Mouse (Mus musculus): ENCODE measurements at regions not wholly inside any gene's neighbourhood (a gene's known extent, or its start where the extent isn't known, plus 50 kb on each side); places are given as distances from the start of the nearest gene placed in this dataset.
A peak's percentile ranks its signal among the peaks of the same experiment; 100 is the strongest.

DNA sequence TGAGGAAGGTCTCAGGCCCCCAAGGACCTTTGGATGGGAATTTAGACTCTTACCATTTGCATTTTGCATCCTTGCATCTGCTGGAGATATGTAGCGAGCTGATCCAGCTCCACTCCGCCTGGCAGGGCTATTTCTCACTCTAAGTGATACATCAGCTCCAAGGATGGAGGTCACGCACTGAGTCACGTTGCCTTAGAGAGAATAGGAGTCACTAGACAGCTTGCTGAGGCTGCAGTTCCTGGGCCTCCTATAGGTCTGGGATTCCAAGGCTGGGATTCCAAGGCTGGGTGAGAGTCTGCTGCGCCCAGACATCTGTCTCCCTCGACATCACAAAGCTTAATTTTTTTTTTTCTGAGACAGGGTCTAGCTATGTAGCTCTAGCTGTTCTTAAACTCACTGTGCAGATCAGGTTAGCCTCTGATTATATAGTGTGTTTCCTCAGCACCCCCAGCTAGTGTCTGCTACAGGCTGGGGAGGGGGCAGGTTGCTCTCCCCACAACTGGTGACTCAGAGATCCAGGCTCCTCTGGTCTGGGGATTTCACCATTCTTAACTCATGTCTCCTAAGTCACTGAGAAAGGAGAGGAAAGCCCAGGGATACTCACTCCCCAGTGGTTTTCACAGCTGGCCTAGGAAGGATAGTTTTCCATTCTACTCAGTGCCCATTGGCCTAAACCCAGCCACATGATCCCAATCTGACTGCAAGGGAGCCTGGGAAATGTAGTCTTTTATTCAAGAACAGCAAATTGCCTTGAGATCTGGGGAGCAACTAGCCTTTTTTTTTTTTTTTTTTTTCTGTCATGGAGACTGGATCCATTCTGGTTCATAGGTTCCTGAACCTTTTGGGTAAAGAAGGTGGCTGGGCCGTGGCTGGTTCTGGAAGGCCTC lies 76.4 kb upstream of the Grik3 start:
- no peak overlapping the region for H3K4me3 ChIP-seq (ENCODE audit: insufficient read depth in 1 of 2, low read depth in 1 of 2, low read length in 2 of 2, poor library complexity in 1 of 2, severe bottlenecking in 1 of 2)
- H3K9ac ChIP-seq (ENCODE audit: insufficient read depth, low read depth, low read length, poor library complexity, severe bottlenecking), result no peak overlapping the region
- DNase-seq (ENCODE audit: low read depth, low spot score), result peak; percentile 35
- H3K27ac ChIP-seq (ENCODE audit: insufficient read depth, low read depth, low read length, poor library complexity, severe bottlenecking), result no peak overlapping the region
- in situ Hi-C loops (cut with MboI; ENCODE audit: low sequenced_read_pairs in 2 of 2, unreplicated experiment in 2 of 2), result no loop called here
- H3K36me3 ChIP-seq (ENCODE audit: control insufficient read depth, insufficient read depth, low read length, poor library complexity, severe bottlenecking), result no peaks in the 10 kb centered on the region
- no peaks in the 10 kb centered on the region for H3K9me3 ChIP-seq (ENCODE audit: control insufficient read depth, insufficient read depth, low read depth, low read length)
- peaks cover 3 to 17% of the 10 kb centered on the region in 2 experiments; a peak in 1 of 4 replicates for H3K4me1 ChIP-seq (ENCODE audit: control insufficient read depth in 2 of 2, insufficient read depth in 2 of 2, low read length in 2 of 2, poor library complexity in 1 of 2)
- TF ChIP-seq ZNF384 (IDR thresholded peaks at IDR 0.05; ENCODE audit: low read depth, low read length), result peak; percentile 75
- TF ChIP-seq HCFC1 (IDR thresholded peaks at IDR 0.05; ENCODE audit: borderline replicate concordance, insufficient read depth, low read length), result peak; percentile 95
- no peak for TF ChIP-seq MAFK (IDR thresholded peaks at IDR 0.05; ENCODE audit: insufficient read depth, low read depth, low read length)
- no peak for TF ChIP-seq CHD2 (IDR thresholded peaks at IDR 0.05; ENCODE audit: low read depth, low read length)

DNA sequence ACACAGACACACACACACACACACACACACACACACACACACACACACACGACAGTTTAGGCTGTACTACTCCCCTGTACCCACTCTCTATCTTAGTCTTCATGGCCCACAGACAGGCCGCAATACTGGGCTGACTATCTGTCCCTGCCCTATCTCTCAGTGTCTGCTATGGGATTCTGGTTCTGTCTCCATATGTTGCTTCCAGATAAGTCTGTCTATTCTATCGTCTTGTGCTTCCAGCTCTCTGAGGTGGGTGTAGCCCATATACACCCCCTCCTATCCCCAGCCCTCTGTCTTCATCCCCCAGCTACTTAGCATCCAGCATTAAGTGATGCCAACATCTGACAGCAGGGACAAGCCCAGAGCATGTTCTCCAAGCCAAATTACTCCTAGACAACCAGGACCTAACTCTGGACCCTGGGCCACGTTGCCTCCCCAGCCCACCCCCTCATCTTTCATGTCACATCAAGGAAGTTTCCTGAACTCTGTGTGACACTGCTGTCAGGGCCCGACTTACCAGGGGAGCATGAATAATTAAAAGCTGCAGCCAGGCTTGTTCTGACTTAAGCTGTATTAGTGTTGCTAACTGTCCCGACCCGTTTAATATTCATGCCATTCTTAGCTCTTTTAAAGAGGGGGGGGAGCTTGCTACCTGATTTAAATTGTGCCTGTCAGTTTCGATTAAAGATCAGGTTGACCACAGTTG lies 79.6 kb upstream of the Grik3 start:
- DNase-seq (ENCODE audit: low read depth, low spot score), result no peak
- H3K27ac ChIP-seq (ENCODE audit: insufficient read depth, low read depth, low read length, poor library complexity, severe bottlenecking), result no peak overlapping the region
- in situ Hi-C loops (cut with MboI; ENCODE audit: low sequenced_read_pairs in 2 of 2, unreplicated experiment in 2 of 2), result no loop called here
- H3K4me3 ChIP-seq (ENCODE audit: insufficient read depth in 1 of 2, low read depth in 1 of 2, low read length in 2 of 2, poor library complexity in 1 of 2, severe bottlenecking in 1 of 2), result no peak overlapping the region
- H3K36me3 ChIP-seq (ENCODE audit: control insufficient read depth, insufficient read depth, low read length, poor library complexity, severe bottlenecking), result no peaks in the 10 kb centered on the region
- H3K9me3 ChIP-seq (ENCODE audit: control insufficient read depth, insufficient read depth, low read depth, low read length), result no peaks in the 10 kb centered on the region
- TF ChIP-seq ZNF384 (IDR thresholded peaks at IDR 0.05; ENCODE audit: low read depth, low read length), result no peak
- TF ChIP-seq ZC3H11A (IDR thresholded peaks at IDR 0.05; ENCODE audit: borderline replicate concordance, low read depth, low read length), result no peak
- TF ChIP-seq HCFC1 (IDR thresholded peaks at IDR 0.05; ENCODE audit: borderline replicate concordance, insufficient read depth, low read length), result no peak
- no peak for TF ChIP-seq MAFK (IDR thresholded peaks at IDR 0.05; ENCODE audit: insufficient read depth, low read depth, low read length)
- TF ChIP-seq CHD2 (IDR thresholded peaks at IDR 0.05; ENCODE audit: low read depth, low read length), result no peak
- no peak overlapping the region for H3K9ac ChIP-seq (ENCODE audit: insufficient read depth, low read depth, low read length, poor library complexity, severe bottlenecking)
- H3K4me1 ChIP-seq (ENCODE audit: control insufficient read depth in 2 of 2, insufficient read depth in 2 of 2, low read length in 2 of 2, poor library complexity in 1 of 2), result peaks cover 3 to 17% of the 10 kb centered on the region in 2 experiments; a peak in 1 of 4 replicates

- DNase-seq (ENCODE audit: low read depth, low spot score), result no peak
- no peaks in the 10 kb centered on the region for H3K9me3 ChIP-seq (ENCODE audit: control insufficient read depth, insufficient read depth, low read depth, low read length)
- in situ Hi-C loops (cut with MboI; ENCODE audit: low sequenced_read_pairs in 2 of 2, unreplicated experiment in 2 of 2), result no loop called here
- no peaks in the 10 kb centered on the region for H3K36me3 ChIP-seq (ENCODE audit: control insufficient read depth, insufficient read depth, low read length, poor library complexity, severe bottlenecking)
- no peak overlapping the region for H3K9ac ChIP-seq (ENCODE audit: insufficient read depth, low read depth, low read length, poor library complexity, severe bottlenecking)
- H3K4me3 ChIP-seq (ENCODE audit: insufficient read depth in 1 of 2, low read depth in 1 of 2, low read length in 2 of 2, poor library complexity in 1 of 2, severe bottlenecking in 1 of 2), result no peak overlapping the region
- H3K27ac ChIP-seq (ENCODE audit: insufficient read depth, low read depth, low read length, poor library complexity, severe bottlenecking), result no peak overlapping the region; the same call in 1 of the 2 replicates
- TF ChIP-seq MAFK (IDR thresholded peaks at IDR 0.05; ENCODE audit: insufficient read depth, low read depth, low read length) (no peak), ZNF384 (IDR thresholded peaks at IDR 0.05; ENCODE audit: low read depth, low read length) (no peak)
- peaks cover 1 to 7% of the 10 kb centered on the region in 2 experiments; a peak in 1 of 4 replicates for H3K4me1 ChIP-seq (ENCODE audit: control insufficient read depth in 2 of 2, insufficient read depth in 2 of 2, low read length in 2 of 2, poor library complexity in 1 of 2)
Observed at GRCm38 (mm10) chr4:125399376-125400112, 91.0 kb upstream of the Grik3 start.

- H3K9ac ChIP-seq (ENCODE audit: insufficient read depth, low read depth, low read length, poor library complexity, severe bottlenecking), result no peak overlapping the region
- no peak overlapping the region for H3K4me3 ChIP-seq (ENCODE audit: insufficient read depth in 1 of 2, low read depth in 1 of 2, low read length in 2 of 2, poor library complexity in 1 of 2, severe bottlenecking in 1 of 2)
- H3K36me3 ChIP-seq (ENCODE audit: control insufficient read depth, insufficient read depth, low read length, poor library complexity, severe bottlenecking), result no peaks in the 10 kb centered on the region
- in situ Hi-C loops (cut with MboI; ENCODE audit: low sequenced_read_pairs in 2 of 2, unreplicated experiment in 2 of 2), result no loop called here
- H3K27ac ChIP-seq (ENCODE audit: insufficient read depth, low read depth, low read length, poor library complexity, severe bottlenecking), result no peak overlapping the region
- DNase-seq (ENCODE audit: low read depth, low spot score), result no peak
- H3K4me1 ChIP-seq (ENCODE audit: control insufficient read depth in 2 of 2, insufficient read depth in 2 of 2, low read length in 2 of 2, poor library complexity in 1 of 2), result peaks cover 1 to 7% of the 10 kb centered on the region in 2 experiments; a peak in 1 of 4 replicates
- TF ChIP-seq ZC3H11A (IDR thresholded peaks at IDR 0.05; ENCODE audit: borderline replicate concordance, low read depth, low read length) (no peak), MAFK (IDR thresholded peaks at IDR 0.05; ENCODE audit: insufficient read depth, low read depth, low read length) (no peak), HCFC1 (IDR thresholded peaks at IDR 0.05; ENCODE audit: borderline replicate concordance, insufficient read depth, low read length) (no peak), ZNF384 (IDR thresholded peaks at IDR 0.05; ENCODE audit: low read depth, low read length) (no peak), CHD2 (IDR thresholded peaks at IDR 0.05; ENCODE audit: low read depth, low read length) (no peak)
- no peaks in the 10 kb centered on the region for H3K9me3 ChIP-seq (ENCODE audit: control insufficient read depth, insufficient read depth, low read depth, low read length)
Observed at GRCm38 (mm10) chr4:125397007-125397461, 93.5 kb upstream of the Grik3 start.

All from ES-E14 (cell line).